Mouse (Mus musculus) adrenal gland, postnatal 10 days (tissue): ENCODE measurements around the gene Sort1. TPM values are rescaled to one million over a fixed set of nuclear protein-coding genes. Genes with fewer than 3 reads are reported as not detected.

Experiments used
- DNase-seq: peaks from one replicate; pipeline ENCODE4 v3.0.0; 2021; ENCODE audit warnings: mixed read lengths
- total RNA-seq, 2 experiments: library from RNA; stranded (reverse); gene quantifications; 2 replicates each; pipeline ENCODE4 v1.2.3; 2021

The Sort1 gene
- total RNA-seq, 2 experiments from 2014 or later, result 46.1 to 48.8 TPM

DNA sequence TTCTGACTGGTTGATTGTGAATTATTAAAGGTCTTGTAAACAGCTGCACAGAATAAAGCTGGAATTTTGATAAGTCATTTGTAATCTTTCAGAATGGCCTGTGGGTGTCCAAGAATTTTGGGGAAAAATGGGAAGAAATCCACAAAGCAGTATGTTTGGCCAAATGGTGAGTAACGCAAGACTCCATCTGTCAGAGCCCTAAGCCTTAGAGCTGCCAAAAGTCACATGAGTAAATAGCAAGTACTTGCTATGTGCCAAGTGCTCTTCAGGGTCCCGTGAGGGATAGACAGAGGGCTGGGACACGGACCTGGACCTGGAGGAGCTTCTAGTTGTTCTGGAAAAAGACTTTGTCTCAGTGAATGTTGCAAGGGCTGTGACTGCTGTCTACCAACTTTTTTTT, 44.0 kb downstream of the Sort1 start:
- peak; percentile 27 for DNase-seq

GRCm38 (mm10) chr3:108328441-108328841, 44.6 kb downstream of the Sort1 start:
- DNase-seq, result peak; percentile 86

GRCm38 (mm10) chr3:108330812-108331211, 46.9 kb downstream of the Sort1 start:
- no peak for DNase-seq

GRCm38 (mm10) chr3:108336878-108337277, 53.0 kb downstream of the Sort1 start:
- no peak for DNase-seq

DNA sequence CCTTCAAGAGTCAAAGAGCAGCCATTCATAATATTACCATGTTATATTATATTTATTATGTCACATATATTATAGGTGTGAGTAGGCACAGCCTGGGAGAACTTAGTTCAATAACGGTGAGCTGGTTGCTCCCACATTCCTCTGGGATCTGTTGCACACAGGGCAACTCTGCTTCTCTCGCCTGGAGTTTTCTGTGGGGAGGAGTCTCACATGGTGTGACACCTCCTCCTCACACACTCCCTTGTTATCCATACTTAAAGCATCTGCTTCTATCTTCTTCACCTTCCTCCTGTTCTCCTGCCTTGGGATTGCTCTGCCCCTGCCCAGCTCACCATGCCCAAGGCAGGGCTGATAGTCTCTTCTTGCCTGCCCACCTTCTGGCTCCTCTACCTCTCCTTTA, 57.2 kb downstream of the Sort1 start:
- no peak for DNase-seq

DNA sequence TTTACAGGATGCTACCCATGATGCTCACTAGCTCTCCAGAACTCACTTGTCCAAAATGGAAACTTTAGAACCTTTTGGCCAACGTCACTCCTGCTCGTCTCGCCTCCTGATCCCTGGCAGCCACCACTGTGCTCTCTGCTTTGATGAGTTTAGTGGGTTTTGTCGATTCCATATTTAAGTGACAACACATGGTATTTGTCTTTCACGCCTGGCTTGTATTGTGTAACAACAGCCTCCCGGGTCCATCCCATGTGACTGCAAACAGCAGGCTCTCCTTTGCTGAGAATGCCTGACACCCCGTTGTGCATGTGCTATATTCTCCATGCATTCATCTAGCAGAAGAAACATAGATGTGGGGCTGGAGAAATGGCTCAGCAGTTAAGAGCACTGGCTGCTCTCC, 58.3 kb downstream of the Sort1 start:
- no peak for DNase-seq

- no peak for DNase-seq
Measured at GRCm38 (mm10) chr3:108345855-108346254, 62.0 kb downstream of the Sort1 start.

DNA sequence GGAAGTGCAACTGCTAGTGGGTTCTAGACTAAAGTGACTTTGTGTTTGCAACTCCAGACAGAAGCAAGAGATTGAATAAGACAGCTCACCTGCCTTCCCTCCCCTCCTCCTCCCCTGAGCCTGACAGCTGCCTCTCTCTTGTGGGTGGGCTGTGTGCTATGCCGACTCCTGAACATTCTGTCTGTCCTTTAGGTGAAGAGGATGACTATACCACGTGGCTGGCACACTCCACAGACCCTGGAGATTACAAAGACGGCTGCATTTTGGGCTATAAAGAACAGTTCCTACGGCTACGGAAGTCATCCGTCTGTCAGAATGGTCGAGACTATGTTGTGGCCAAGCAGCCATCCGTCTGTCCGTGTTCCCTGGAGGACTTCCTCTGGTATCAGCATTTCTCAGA, 64.5 kb downstream of the Sort1 start:
- DNase-seq, result no peak

DNA sequence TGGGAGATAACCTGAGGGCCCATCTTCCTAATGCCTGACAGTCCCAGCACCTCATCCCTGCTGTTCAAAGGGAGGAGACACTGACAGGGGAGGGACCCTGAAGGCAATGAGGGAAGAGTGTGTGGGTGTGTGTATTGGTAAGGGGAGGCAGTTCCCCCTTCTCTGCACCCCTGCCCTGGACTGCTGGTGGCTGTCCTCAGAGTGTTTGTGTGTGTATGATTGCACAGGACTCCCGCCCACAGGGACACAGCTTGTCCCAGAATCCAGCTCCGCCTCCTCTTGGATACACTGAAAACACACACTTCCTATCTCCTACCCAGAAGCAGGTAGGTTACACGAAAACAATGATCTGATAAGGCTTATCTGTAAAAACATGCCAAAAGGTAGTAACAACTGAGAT, 71.4 kb downstream of the Sort1 start:
- DNase-seq, result no peak

- DNase-seq, result no peak
Measured at GRCm38 (mm10) chr3:108357051-108357450, 73.2 kb downstream of the Sort1 start.

- no peak for DNase-seq
Measured at GRCm38 (mm10) chr3:108358445-108358844, 74.6 kb downstream of the Sort1 start.

DNA sequence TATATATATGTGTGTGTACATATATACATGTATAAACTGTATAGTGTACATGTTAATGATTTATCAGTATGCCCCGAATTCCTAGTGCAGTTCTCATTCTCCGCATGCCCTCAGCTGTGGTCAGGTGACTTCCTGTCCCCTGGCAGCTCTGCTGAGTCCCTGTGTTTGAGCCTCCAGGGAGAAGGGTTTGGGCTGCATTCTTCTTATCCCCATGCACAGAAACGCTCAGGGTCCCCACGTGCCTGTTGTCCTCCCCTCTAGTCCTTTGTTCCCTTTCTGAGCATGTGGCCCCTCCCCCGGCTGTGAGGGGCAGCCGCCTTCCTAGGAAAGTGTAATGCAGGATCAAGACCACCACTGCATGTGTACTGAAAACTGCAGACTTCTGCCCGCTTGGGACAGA, 77.0 kb downstream of the Sort1 start:
- no peak for DNase-seq

GRCm38 (mm10) chr3:108363626-108364025, 79.7 kb downstream of the Sort1 start:
- no peak for DNase-seq

DNA sequence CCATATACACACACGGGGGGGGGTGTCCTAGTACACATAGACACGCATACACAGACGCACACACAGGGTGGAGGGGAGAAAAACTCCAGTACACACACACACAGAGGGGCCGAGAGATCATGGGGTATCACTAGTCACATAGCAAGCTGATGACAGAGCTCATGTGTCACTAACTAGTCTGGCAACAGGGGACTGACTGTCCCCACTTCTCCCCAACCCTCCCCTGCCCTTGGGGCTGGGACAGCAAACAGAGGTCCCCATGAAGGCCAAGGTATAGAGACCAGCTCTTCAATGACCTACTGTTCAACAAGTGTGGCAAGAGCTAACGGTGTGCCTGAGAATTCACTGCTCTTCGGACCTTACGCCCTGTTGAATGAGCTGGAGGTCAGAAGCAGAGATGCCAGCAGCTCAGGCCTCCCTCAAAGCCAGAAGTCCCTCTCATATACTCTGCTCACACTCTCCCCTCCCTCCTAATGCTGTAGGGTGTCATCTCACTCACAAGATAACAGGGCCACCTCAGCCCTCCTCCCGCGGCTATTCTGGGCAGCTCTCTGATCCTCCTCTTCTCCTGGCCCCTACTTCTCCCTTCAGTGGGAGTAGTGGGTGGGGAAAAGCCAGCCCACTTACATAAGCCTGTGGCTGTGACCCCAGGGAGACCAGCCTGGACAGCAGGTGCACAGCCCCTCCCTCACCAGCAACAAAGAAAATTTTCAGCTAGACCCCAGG, 80.6 kb downstream of the Sort1 start, which contains the start of gene Mybphl:
Gene Mybphl, plus strand, starts transcription at position 642 of the 726 bp plus-strand sequence.
- DNase-seq, result no peak

DNA sequence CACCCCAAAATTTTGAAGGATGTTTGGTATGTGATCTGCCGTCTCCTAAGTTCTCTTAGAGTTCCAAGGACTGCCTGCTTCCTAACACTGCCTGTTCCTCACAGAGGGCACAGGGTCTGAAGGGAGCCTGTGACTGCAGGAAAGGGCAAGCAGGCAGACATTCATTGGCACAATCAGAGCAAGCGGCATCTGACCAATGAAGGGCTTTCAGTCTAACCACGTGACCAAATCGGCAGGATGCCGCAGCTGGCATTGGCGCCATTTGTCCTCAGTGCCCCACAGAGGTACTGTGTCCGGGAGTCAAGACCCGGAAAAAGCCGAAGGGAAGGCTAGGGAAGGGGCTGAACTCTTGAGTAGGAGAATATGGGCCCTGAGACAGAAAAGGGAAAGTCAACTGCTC, 83.3 kb downstream of the Sort1 start:
- DNase-seq, result no peak

GRCm38 (mm10) chr3:108367828-108368227, 83.9 kb downstream of the Sort1 start:
- DNase-seq, result no peak

DNA sequence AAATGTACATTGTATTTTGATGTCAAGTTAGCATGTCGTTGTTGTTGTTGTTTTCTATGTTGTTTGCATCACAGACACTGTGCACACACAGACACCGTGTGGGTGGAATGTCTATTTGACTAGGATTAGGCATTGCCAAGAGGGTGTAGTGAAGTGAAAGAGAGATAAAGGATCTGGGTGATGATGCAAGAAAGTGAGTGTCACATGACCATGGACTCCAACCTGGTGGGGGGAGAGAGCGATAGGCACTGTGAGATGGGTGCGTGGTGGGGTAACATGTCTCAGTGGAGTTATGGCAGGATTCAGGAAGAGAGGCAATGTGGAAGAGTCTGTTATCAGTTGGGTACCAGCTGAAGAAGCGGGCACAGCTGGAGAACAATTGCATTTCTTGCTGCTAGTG, 84.8 kb downstream of the Sort1 start:
- no peak for DNase-seq

DNA sequence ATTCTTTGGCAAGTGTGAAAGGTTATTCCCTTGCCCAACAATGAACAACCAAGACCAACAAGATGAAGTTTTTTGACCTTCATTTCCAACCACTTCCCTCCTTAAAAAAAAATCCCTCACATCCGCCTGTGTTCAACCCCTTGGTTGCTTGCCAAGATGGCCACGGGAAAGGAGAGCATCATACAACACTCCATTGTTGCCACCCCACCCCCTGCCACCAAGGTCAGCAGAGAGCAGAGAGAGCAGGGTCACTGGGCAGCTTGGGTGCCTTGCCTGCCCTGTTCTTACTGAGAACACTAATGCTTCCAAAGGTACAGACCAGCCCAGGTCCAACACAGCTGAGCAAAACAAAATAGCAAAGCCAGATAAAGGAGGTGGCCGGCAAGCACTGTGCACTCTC, 88.4 kb downstream of the Sort1 start:
- DNase-seq, result peak; percentile 43

- no peak for DNase-seq
Measured at GRCm38 (mm10) chr3:108372691-108373090, 88.8 kb downstream of the Sort1 start.

DNA sequence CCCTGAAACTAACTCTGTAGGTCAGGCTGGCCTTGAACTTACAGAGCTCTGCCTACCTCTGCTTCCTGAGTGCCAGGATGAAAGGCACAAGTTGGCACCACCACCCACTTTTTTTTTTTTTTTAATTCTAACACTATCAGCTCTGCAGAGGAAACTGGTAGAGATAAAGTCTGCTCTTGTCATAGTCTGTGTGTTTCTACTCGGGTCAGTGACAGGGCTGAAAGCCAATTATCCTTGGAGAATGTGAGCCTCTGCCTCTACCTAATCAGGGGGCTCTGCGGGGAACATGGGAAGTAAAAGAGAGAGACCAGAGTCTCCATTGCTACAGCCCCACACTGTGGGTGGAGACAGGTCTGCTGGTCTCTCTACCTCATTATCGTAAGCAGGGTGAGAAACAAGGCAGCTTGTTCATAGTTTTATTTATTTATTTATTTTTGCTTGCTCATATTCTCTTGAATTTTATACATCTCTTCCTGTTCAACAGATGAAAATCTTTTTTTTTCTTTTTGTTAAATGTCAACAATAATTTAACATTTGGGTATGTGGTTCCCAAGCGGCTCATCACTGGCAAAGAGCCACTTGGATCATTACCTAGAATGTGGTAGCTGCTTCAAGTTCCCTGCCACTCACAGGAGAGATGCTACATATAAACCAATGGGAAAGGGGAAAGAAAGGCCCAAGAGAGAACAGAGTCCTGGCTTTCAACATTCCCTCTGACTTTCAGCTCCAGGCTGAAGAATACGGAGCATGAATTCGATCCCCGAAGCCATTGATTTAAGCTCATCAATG, 95.2 kb downstream of the Sort1 start:
- no peak for DNase-seq

DNA sequence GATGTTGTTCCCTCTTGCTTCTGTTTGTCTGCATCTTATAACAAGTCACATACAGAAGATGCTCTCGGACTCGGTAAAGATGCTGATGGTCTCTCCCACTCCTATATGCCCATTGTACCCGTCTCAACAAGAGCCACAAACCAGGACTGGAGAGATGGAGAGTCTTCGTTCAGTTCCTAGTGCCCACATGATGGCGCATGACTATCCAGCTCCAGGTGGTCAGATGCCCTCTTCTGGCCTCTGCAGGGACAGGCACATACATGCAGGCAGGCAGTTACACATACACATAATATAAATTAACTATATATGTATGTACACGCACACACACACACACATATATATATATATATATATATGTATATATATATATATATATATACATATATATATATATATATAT, 96.8 kb downstream of the Sort1 start:
- DNase-seq, result no peak

- DNase-seq, result no peak
Measured at GRCm38 (mm10) chr3:108381945-108382875, 98.3 kb downstream of the Sort1 start.
